Mouse (Mus musculus) mouse embryonic stem cell (cell line): ENCODE measurements around the gene Aasdhppt.

Experiments used
- in situ Hi-C, 2 experiments: fragments of 300-500 bp; cut with MboI; formaldehyde crosslinking; loops; 1 replicate in 1 of 2; 3 replicates in 1 of 2; pipeline ENCODE4 v1.14.3; 2019 to 2020; ENCODE audit warnings: low sequenced_read_pairs in 2 of 2, low pct_unique_long_range_greater_than_20kb in 1 of 2, mixed read lengths in 1 of 2; ENCODE audit not compliant: unreplicated experiment in 1 of 2

Aasdhppt gene

GRCm38 (mm10) chr9:4309351-4310085 lies at the start of gene Aasdhppt, which contains the start of gene Kbtbd3:
TSS of gene Aasdhppt (minus strand) at chr9:4309471.
TSS of gene Kbtbd3 (plus strand) at chr9:4309833.
- in situ Hi-C loops: no loop called here

- in situ Hi-C loops: no loop called here
Observed at GRCm38 (mm10) chr9:4353163-4353562, 43.9 kb upstream of the Aasdhppt start.

- in situ Hi-C loops: no loop called here
Observed at GRCm38 (mm10) chr9:4318939-4319721, 9.9 kb upstream of the Aasdhppt start.

GRCm38 (mm10) chr9:4315746-4316145 lies 6.5 kb upstream of the Aasdhppt start:
- in situ Hi-C loops: no loop called here

- in situ Hi-C loops: no loop called here
Observed at GRCm38 (mm10) chr9:4313946-4314345, 4.7 kb upstream of the Aasdhppt start.

GRCm38 (mm10) chr9:4311162-4311561 lies 1.9 kb upstream of the Aasdhppt start:
- in situ Hi-C loops: no loop called here

- in situ Hi-C loops: no loop called here
Observed at GRCm38 (mm10) chr9:4310706-4311105, 1.4 kb upstream of the Aasdhppt start.

DNA sequence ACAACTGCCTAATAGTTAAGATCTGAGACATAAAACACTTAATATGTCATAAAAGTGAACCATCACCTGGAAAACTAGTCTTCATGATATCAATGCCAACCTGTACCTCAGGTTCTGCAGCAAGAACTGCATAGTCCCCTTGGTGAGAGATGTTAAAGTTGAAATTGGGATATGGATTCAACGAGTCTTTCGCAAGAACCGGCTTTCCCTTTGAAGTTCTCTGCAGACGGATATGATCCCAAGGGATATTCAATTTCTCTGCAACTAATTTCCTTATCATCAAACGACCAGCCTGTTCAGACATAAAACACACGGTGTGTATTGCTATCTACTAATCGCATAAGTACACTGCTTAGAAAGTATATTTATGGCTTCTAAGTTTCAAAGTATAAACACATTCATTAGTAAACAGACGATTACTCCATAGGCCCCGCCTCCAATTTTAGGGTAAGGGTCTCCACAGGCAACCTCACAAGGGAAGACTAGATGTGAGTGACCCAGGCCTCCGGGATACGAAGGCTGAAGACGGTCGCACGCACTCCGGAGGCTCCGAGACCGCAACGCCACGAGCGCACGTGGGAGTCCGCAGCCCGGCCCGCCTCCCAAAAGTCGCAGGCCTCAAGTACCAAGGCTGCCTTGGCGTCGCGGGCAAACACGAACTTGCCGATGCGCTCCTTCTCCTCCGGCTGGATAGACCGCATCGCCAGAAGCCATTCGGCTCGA lies 482 bp downstream of the Aasdhppt start:
- in situ Hi-C loops: no loop called here

DNA sequence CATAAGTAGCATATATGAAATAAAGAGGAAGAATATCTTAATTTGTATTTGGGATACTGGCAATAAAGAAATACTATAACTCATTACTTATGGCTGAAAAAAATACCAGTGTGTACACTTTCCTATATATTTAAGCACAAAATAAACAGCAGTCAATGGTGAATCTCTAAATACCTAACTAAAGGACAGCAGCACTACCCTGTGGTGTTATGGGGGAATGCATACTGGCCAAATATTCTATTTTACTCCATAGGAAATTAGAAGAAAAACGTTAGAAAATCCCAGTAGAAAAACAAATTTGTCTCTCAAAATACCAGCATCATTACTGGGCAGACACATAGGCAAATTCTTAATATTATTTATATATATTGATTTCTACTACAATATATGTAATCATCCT lies 4.4 kb downstream of the Aasdhppt start:
- in situ Hi-C loops: no loop called here

GRCm38 (mm10) chr9:4300466-4300865 lies 8.8 kb downstream of the Aasdhppt start:
- in situ Hi-C loops: no loop called here

GRCm38 (mm10) chr9:4283850-4284249 lies 25.4 kb downstream of the Aasdhppt start:
- in situ Hi-C loops: no loop called here

GRCm38 (mm10) chr9:4266881-4267280 lies 42.4 kb downstream of the Aasdhppt start:
- in situ Hi-C loops: no loop called here

DNA sequence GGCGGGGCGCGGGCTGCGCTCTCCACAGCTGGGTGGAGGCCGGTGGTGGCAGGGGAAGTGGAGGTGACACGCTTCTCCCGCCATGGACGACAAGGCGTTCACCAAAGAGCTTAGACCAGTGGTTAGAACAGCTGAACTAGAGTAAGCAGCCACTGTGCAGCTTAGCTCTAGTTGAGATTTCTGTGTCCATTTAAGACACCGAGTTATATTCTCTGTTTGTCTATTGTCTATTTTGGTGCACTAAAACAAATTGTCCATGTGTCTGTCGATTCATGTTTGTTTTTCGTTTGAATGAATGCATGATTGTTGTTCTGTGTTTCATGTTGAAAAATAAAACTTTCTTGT lies 48.6 kb downstream of the Aasdhppt start:
- in situ Hi-C loops: no loop called here

DNA sequence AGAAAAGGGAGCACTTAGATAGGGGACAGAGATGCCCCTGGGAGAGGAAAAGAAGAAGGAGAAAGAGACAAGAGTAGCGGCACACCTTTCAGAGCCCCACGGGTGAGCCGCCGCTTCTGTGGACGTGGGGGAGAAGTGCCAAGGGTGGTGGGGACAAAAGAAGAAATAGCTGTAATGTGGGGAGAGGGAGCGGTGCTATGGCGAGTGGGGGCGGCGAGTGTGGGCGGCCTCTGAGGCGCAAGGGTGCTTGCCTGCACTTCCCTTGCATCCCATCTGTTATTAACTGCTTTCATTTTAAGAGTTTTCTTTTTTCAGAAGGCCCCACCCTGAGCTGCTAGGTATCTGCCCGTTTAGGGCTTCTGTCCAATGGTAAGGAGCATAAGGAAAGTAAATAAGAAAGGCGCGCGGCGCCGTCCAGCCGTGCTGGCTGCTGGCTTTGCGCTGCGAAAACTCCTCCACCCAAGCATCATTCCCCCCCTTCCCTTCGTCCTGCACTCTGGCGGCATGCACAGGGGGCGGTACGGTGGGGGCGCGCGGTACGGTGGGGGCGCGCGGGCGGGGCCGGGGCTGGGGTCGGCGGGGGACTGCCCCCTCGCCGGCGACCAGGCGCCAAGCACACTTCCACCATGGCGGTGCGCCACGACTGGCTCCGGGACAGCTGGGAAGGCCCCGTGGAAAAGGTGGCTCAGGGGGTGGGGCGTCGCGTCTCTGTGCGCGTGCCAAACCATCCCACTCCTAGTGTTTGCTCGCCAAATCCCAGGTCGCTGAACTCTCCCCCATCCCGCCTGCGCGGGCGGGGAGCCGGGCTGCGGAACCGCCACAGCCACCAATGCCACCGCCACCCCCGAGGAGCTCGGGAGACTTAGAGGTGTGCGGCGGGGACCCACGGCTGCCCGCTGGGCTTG lies 49.2 kb downstream of the Aasdhppt start:
- in situ Hi-C loops: no loop called here

- in situ Hi-C loops: no loop called here
Observed at GRCm38 (mm10) chr9:4259074-4259473, 50.2 kb downstream of the Aasdhppt start.
